Mouse (Mus musculus) lung, adult 2 months (tissue): ENCODE measurements around the gene Atf4.
A peak's percentile ranks its signal among the peaks of the same experiment; 100 is the strongest.

ENCODE experiments used
- CTCF ChIP-seq: fragments of 200-500 bp; IDR thresholded peaks from 2 replicates; pipeline ENCODE4 v1.5.1; 2011; ENCODE audit warnings: mild to moderate bottlenecking, low read length, control low read depth; ENCODE audit not compliant: insufficient read depth
- POLR2A ChIP-seq: fragments of 200-500 bp; IDR thresholded peaks from 2 replicates; pipeline ENCODE4 v1.6.1; 2011; ENCODE audit warnings: low read depth, mild to moderate bottlenecking, control low read depth, low read length, borderline replicate concordance; ENCODE audit errors: extremely low read depth

- no peak for TF ChIP-seq POLR2A
- TF ChIP-seq CTCF: peak; percentile 86
Observed at GRCm38 (mm10) chr15:80266281-80266680, 11.3 kb downstream of the Atf4 start.
